Mouse (Mus musculus) myocyte (in vitro differentiated cells): Measurements from ENCODE around the gene Epha5.

ENCODE experiments used
- E2F4 ChIP-seq: IDR thresholded peaks from one replicate; pipeline ENCODE4 v1.6.1; 2011; ENCODE audit warnings: mild to moderate bottlenecking, control low read depth, moderate library complexity; ENCODE audit not compliant: insufficient read depth
- MAX ChIP-seq: IDR thresholded peaks from one replicate; pipeline ENCODE4 v1.6.1; 2011; ENCODE audit warnings: low read depth, mild to moderate bottlenecking, control low read depth
- MYOD1 ChIP-seq, 3 experiments: IDR thresholded peaks; one replicate each; pipeline ENCODE4 v1.6.1; 2011; ENCODE audit warnings: control low read depth in 2 of 3, low read depth in 2 of 3, mild to moderate bottlenecking in 2 of 3, moderate library complexity in 1 of 3; ENCODE audit not compliant: insufficient read length in 2 of 3, control insufficient read depth in 1 of 3
- MYOG ChIP-seq, 3 experiments: IDR thresholded peaks; one replicate each; pipeline ENCODE4 v1.6.1; 2011; ENCODE audit warnings: control low read depth in 2 of 3, low read depth in 2 of 3, mild to moderate bottlenecking in 2 of 3; ENCODE audit not compliant: insufficient read length in 2 of 3, control insufficient read depth in 1 of 3, insufficient read depth in 1 of 3
- POLR2A ChIP-seq: IDR thresholded peaks from one replicate; pipeline ENCODE4 v1.6.1; 2011; ENCODE audit warnings: low read depth, mild to moderate bottlenecking, control low read depth, moderate library complexity; ENCODE audit not compliant: insufficient read length
- POLR2AphosphoS2 ChIP-seq: IDR thresholded peaks from one replicate; pipeline ENCODE4 v1.6.1; 2011; ENCODE audit warnings: low read depth, control low read depth; ENCODE audit not compliant: insufficient read length
- REST ChIP-seq: IDR thresholded peaks from one replicate; pipeline ENCODE4 v1.6.1; 2011; ENCODE audit warnings: mild to moderate bottlenecking, control low read depth, moderate library complexity; ENCODE audit not compliant: insufficient read depth, insufficient read length
- SRF ChIP-seq: IDR thresholded peaks from one replicate; pipeline ENCODE4 v1.6.1; 2011; ENCODE audit warnings: low read depth; ENCODE audit not compliant: control insufficient read depth, insufficient read length
- TCF12 ChIP-seq: IDR thresholded peaks from one replicate; pipeline ENCODE4 v1.6.1; 2011; ENCODE audit warnings: mild to moderate bottlenecking, control low read depth; ENCODE audit not compliant: poor library complexity, insufficient read depth, severe bottlenecking
- TCF3 ChIP-seq: IDR thresholded peaks from one replicate; pipeline ENCODE4 v1.6.1; 2011; ENCODE audit warnings: low read depth, control low read depth; ENCODE audit not compliant: insufficient read length
- USF1 ChIP-seq: IDR thresholded peaks from one replicate; pipeline ENCODE4 v1.6.1; 2011; ENCODE audit warnings: low read depth, mild to moderate bottlenecking, control low read depth, moderate library complexity

DNA sequence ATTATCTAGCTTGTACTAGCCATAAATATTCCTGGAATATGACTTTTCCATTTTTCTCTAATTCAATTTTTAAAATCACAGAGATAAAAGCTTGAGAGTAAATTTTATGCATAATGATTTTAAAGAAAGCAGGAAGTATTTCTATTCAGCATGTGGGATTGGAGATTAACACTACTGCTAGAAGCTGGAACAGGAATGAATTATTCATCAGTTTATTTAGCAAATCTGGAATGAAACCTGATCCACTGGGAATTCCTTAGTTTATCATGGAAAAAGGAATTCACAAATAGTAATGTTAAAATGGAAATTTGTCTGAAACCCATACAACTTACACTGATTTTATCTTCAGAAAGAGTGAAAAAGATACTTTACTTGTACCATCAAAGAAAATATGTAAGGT lies 187.2 kb downstream of the Epha5 start:
- TF ChIP-seq POLR2A (no peak), E2F4 (no peak), TCF12 (no peak), USF1 (no peak), MYOG (IDR thresholded peaks at IDR 0.05; ENCODE audit: control insufficient read depth in 1 of 3, insufficient read depth in 1 of 3, insufficient read length in 2 of 3, low read depth in 2 of 3) (no peak), MYOD1 (IDR thresholded peaks at IDR 0.05; ENCODE audit: control insufficient read depth in 1 of 3, insufficient read length in 2 of 3, low read depth in 2 of 3) (no peak), TCF3 (no peak), REST (no peak), POLR2AphosphoS2 (no peak), MAX (no peak), SRF (no peak)
